Mouse (Mus musculus): ENCODE data around the gene Clec4a1. TPM values are rescaled to one million over a fixed set of nuclear protein-coding genes. Genes with fewer than 3 reads are reported as not detected.

Gene Clec4a1
- polyA plus RNA-seq, 1 experiment from 2014 or later, result 0.95 TPM

- H3K27ac ChIP-seq, result no peak overlapping the region
- H3K4me1 ChIP-seq (replicated peaks), result no peaks in the 10 kb centered on the region
- no peak overlapping the region for H3K9ac ChIP-seq (replicated peaks)
- WGBS, result 36% methylated on average over 4 of the region's 4 CpGs
- H3K27me3 ChIP-seq, result no peaks in the 10 kb centered on the region
- H3K9me3 ChIP-seq, result no peaks in the 10 kb centered on the region
- H3K4me3 ChIP-seq (replicated peaks), result no peak overlapping the region
- ATAC-seq (ENCODE audit: insufficient number of reproducible peaks, insufficient read depth, low FRiP score, low TSS enrichment, low read depth), result no peak
- H3K36me3 ChIP-seq, result no peaks in the 10 kb centered on the region
- H3K4me2 ChIP-seq, result no peak overlapping the region
These were observed 1.7 kb upstream of the Clec4a1 start for GRCm38 (mm10) chr6:122919922-122920321.

GRCm38 (mm10) chr6:122934845-122935244 is 13.2 kb downstream of the Clec4a1 start:
- WGBS, result 89% methylated on average over 3 of the region's 3 CpGs
- H3K9ac ChIP-seq (replicated peaks), result no peak overlapping the region
- H3K27me3 ChIP-seq, result no peaks in the 10 kb centered on the region
- ATAC-seq (ENCODE audit: insufficient number of reproducible peaks, insufficient read depth, low FRiP score, low TSS enrichment, low read depth), result no peak
- H3K4me1 ChIP-seq (replicated peaks), result no peaks in the 10 kb centered on the region
- no peak overlapping the region for H3K4me3 ChIP-seq (replicated peaks)
- no peaks in the 10 kb centered on the region for H3K36me3 ChIP-seq
- no peak overlapping the region for H3K27ac ChIP-seq
- no peak overlapping the region for H3K4me2 ChIP-seq
- H3K9me3 ChIP-seq, result no peaks in the 10 kb centered on the region

GRCm38 (mm10) chr6:122939618-122940017 is 18.0 kb downstream of the Clec4a1 start:
- Histone ChIP-seq H3K36me3 (no peaks in the 10 kb centered on the region), H3K9me3 (no peaks in the 10 kb centered on the region), H3K4me2 (no peak overlapping the region), H3K4me3 (replicated peaks) (no peak overlapping the region), H3K27me3 (no peaks in the 10 kb centered on the region), H3K27ac (no peak overlapping the region), H3K4me1 (replicated peaks) (no peaks in the 10 kb centered on the region), H3K9ac (replicated peaks) (no peak overlapping the region)
- 81% methylated on average over 5 of the region's 5 CpGs for WGBS
- ATAC-seq (ENCODE audit: insufficient number of reproducible peaks, insufficient read depth, low FRiP score, low TSS enrichment, low read depth), result no peak

GRCm38 (mm10) chr6:122946760-122947159 is 25.1 kb downstream of the Clec4a1 start:
- Histone ChIP-seq H3K36me3 (no peaks in the 10 kb centered on the region), H3K27me3 (no peaks in the 10 kb centered on the region), H3K4me3 (replicated peaks) (no peak overlapping the region), H3K9ac (replicated peaks) (no peak overlapping the region), H3K27ac (no peak overlapping the region), H3K4me1 (replicated peaks) (no peaks in the 10 kb centered on the region), H3K4me2 (no peak overlapping the region), H3K9me3 (no peaks in the 10 kb centered on the region; the same call in 1 of the 2 replicates)
- 88% methylated on average over 2 of the region's 2 CpGs for WGBS
- no peak for ATAC-seq (ENCODE audit: insufficient number of reproducible peaks, insufficient read depth, low FRiP score, low TSS enrichment, low read depth)

GRCm38 (mm10) chr6:122952401-122952800 is 30.8 kb downstream of the Clec4a1 start, which contains the start of gene Clec4a3:
Gene Clec4a3 (plus strand): TSS chr6:122952515.
- Histone ChIP-seq H3K4me2 (no peak within 1 kb of the TSS), H3K27ac (no peak within 1 kb of the TSS), H3K36me3 (no peaks in the 10 kb centered on the region), H3K27me3 (no peaks in the 10 kb centered on the region), H3K4me3 (replicated peaks) (no peak within 1 kb of the TSS), H3K9me3 (no peaks in the 10 kb centered on the region; the same call in 1 of the 2 replicates), H3K9ac (replicated peaks) (no peak within 1 kb of the TSS), H3K4me1 (replicated peaks) (no peaks in the 10 kb centered on the region)
- 78% methylated on average over 8 of the region's 8 CpGs for WGBS
- no peak for ATAC-seq (ENCODE audit: insufficient number of reproducible peaks, insufficient read depth, low FRiP score, low TSS enrichment, low read depth)

- no peak for ATAC-seq (ENCODE audit: insufficient number of reproducible peaks, insufficient read depth, low FRiP score, low TSS enrichment, low read depth)
- no peak overlapping the region for H3K4me3 ChIP-seq (replicated peaks)
- H3K36me3 ChIP-seq, result no peaks in the 10 kb centered on the region
- 85% methylated on average over 2 of the region's 2 CpGs for WGBS
- H3K27ac ChIP-seq, result no peak overlapping the region
- 0 out of 2 replicates have a peak, but pooled peaks cover 3% of the 10 kb centered on the region for H3K9me3 ChIP-seq
- H3K9ac ChIP-seq (replicated peaks), result no peak overlapping the region
- no peaks in the 10 kb centered on the region for H3K27me3 ChIP-seq
- H3K4me1 ChIP-seq (replicated peaks), result no peaks in the 10 kb centered on the region
- H3K4me2 ChIP-seq, result no peak overlapping the region
These were observed 42.9 kb downstream of the Clec4a1 start for GRCm38 (mm10) chr6:122964562-122964961.

- H3K4me1 ChIP-seq (replicated peaks), result no peaks in the 10 kb centered on the region
- no peak overlapping the region for H3K27ac ChIP-seq
- no peaks in the 10 kb centered on the region for H3K27me3 ChIP-seq
- WGBS, result 92% methylated on average over 2 of the region's 2 CpGs
- no peak overlapping the region for H3K9ac ChIP-seq (replicated peaks)
- H3K4me2 ChIP-seq, result no peak overlapping the region
- no peak for ATAC-seq (ENCODE audit: insufficient number of reproducible peaks, insufficient read depth, low FRiP score, low TSS enrichment, low read depth)
- H3K36me3 ChIP-seq, result no peaks in the 10 kb centered on the region
- no peak overlapping the region for H3K4me3 ChIP-seq (replicated peaks)
- no peaks in the 10 kb centered on the region for H3K9me3 ChIP-seq
These were observed 47.4 kb downstream of the Clec4a1 start for GRCm38 (mm10) chr6:122969048-122969447.

Other genes starting within 250 kb of the Clec4a1 start
- 0.10 and 0.24 TPM in 2 replicates for gene Nanog, start 214.4 kb upstream of the Clec4a1 start, polyA plus RNA-seq (2016; fragmentation: Nextera tagmentation; extraction: Ambion mirVana)
- gene Slc2a3, start 120.2 kb upstream of the Clec4a1 start, polyA plus RNA-seq (2016; fragmentation: Nextera tagmentation; extraction: Ambion mirVana), result 89.5 and 93.5 TPM in 2 replicates
- gene Foxj2, start 101.9 kb upstream of the Clec4a1 start, polyA plus RNA-seq (2016; fragmentation: Nextera tagmentation; extraction: Ambion mirVana), result 4.6 and 6.0 TPM in 2 replicates
- 1.6 and 2.3 TPM in 2 replicates for gene C3ar1, start 65.7 kb upstream of the Clec4a1 start, polyA plus RNA-seq (2016; fragmentation: Nextera tagmentation; extraction: Ambion mirVana)
- 61.8 and 64.8 TPM in 2 replicates for gene Necap1, start 47.4 kb upstream of the Clec4a1 start, polyA plus RNA-seq (2016; fragmentation: Nextera tagmentation; extraction: Ambion mirVana)
- 0.48 and 0.97 TPM in 2 replicates for gene Clec4a3, start 30.7 kb downstream of the Clec4a1 start, polyA plus RNA-seq (2016; fragmentation: Nextera tagmentation; extraction: Ambion mirVana)
- gene Clec4a4, start 68.5 kb downstream of the Clec4a1 start, polyA plus RNA-seq (2016; fragmentation: Nextera tagmentation; extraction: Ambion mirVana), result not detected in 2 replicates
- not detected in 2 replicates for gene Clec4b1, start 128.1 kb downstream of the Clec4a1 start, polyA plus RNA-seq (2016; fragmentation: Nextera tagmentation; extraction: Ambion mirVana)
- gene Clec4a2, start 184.6 kb downstream of the Clec4a1 start, polyA plus RNA-seq (2016; fragmentation: Nextera tagmentation; extraction: Ambion mirVana), result 0.78 and 1.0 TPM in 2 replicates